Mouse (Mus musculus) ovary, adult 10 weeks (tissue): ENCODE results near the gene Fst. TPM values are rescaled to one million over a fixed set of nuclear protein-coding genes. Genes with fewer than 3 reads are reported as not detected.

Experiments
- polyA plus RNA-seq: library from polyadenylated mRNA; stranded (reverse); fragments of 350-450 nt; fragmentation: Illumina TruSeq; extraction: RNeasy Lipid Tissue Mini Kit (QIAGEN cat#74804); gene quantifications from one replicate; pipeline ENCODE4 v1.2.3, GENCODE M21; 2014

Fst gene
- 726 TPM for polyA plus RNA-seq

DNA sequence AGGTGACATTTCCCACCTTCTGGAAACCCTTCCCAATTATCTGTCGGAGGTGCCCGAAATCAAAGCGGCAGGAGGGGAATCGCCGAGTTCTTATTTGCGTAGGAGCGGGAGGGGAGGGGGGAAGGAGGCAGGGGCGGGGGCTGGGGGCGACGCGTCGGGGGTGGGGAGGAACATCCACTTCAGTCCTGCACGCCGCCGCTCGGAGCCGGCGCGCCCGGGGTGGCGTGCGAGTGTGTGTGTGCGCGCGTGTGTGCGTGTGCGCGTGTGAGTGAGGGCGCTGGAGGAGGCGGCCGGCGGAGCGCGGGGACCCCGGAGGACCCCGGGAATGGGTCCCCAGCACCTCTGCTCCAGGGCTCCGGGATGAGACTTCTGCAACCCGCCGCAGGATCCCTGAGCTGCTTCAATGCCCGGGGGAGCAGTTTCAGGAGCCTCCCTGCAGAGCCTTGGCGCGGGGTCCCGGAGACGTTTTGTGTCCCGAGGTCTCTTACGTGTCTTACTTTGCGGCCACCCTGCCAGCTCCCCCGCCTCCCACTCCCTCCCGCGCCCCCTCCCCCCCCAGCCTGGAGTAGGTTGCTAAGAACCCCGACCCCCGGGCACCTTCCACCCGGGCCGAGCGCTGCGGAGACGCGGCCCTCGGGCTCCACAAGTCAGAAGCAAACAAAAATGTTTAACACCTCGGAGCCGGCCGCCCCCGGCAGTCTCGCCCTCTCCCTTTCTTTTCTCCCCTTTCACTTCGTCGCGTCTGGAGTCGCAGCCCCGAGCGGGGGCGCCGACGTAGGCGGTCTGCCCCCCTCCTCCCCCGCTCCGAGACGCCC, at the start of gene Fst:
Fst (minus strand) TSS at position 66 of the 815 bp plus-strand sequence.

Other genes starting within 250 kb of the Fst start
- gene Ndufs4, start 70.7 kb downstream of the Fst start, polyA plus RNA-seq: 359 TPM